8 mouse cellular contexts compared by ENCODE assay signal in the genomic region with DNA sequence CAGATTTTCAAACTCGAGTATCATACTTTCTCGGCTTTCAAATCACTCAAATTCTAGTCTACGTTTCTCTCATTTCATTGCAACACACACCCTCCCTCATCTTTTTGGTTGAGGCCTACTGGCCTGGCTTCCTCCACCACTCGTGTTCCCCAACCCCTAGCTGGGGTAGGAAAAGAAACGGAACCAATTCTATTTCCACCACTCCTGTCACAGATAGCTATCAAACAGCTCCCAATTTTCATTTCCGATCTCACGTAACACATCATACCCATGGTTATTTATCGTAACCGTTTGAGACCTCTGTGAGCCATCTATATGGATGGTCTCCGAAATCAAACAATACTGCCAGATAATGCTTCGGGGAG. TPM values are rescaled to one million over a fixed set of nuclear protein-coding genes. Genes with fewer than 3 reads are reported as not detected.
DNase-seq lines count a peak whose midpoint lies in the region; ATAC-seq and TF ChIP-seq lines count a peak whose summit lies in the region.

No protein-coding gene starts in this region.

- H3K9ac ChIP-seq in heart, embryonic 13.5 days = peak overlapping the region; percentile 100
- H3K9ac ChIP-seq in hindbrain, embryonic 11.5 days (ENCODE audit: low read depth, low read length) = peak overlapping the region; percentile 99
- H3K9ac ChIP-seq in midbrain, embryonic 12.5 days (replicated peaks) = peak overlapping the region; percentile 97

- no peaks in the 10 kb centered on the region for H3K36me3 ChIP-seq in heart, embryonic 13.5 days
- no peaks in the 10 kb centered on the region for H3K36me3 ChIP-seq in hindbrain, embryonic 11.5 days (ENCODE audit: control insufficient read depth, insufficient read depth, low read length)
- H3K36me3 ChIP-seq in midbrain, embryonic 12.5 days = no peaks in the 10 kb centered on the region

- no peak for TF ChIP-seq POLR2A in bone marrow, adult 2 months (IDR thresholded peaks at IDR 0.05; ENCODE audit: borderline replicate concordance, control insufficient read depth, low read depth, low read length)

- peak overlapping the region; percentile 100 for H3K4me3 ChIP-seq in heart, embryonic 13.5 days
- H3K4me3 ChIP-seq in bone marrow, adult 2 months (replicated peaks; ENCODE audit: control insufficient read depth, low read depth, low read length) = peak overlapping the region; percentile 91
- H3K4me3 ChIP-seq in hindbrain, embryonic 11.5 days (ENCODE audit: low read depth, low read length) = peak overlapping the region; percentile 99
- H3K4me3 ChIP-seq in midbrain, embryonic 12.5 days = peak overlapping the region; percentile 96

- TF ChIP-seq CTCF in bone marrow, adult 2 months (IDR thresholded peaks at IDR 0.05; ENCODE audit: control insufficient read depth, insufficient read depth, low read length) = no peak

- ATAC-seq in heart, embryonic 13.5 days (ENCODE audit: extremely low read depth, insufficient number of reproducible peaks, low FRiP score, low TSS enrichment) = no peak
- no peak for ATAC-seq in hindbrain, embryonic 11.5 days (ENCODE audit: low FRiP score)
- ATAC-seq in midbrain, embryonic 12.5 days (ENCODE audit: low FRiP score, low read depth) = no peak
- ATAC-seq in erythroid progenitor cell, adult 5-6 weeks (replicated peaks; ENCODE audit: low FRiP score, poor library complexity, severe bottlenecking) = no peak

- no peaks in the 10 kb centered on the region for H3K9me3 ChIP-seq in heart, embryonic 13.5 days
- H3K9me3 ChIP-seq in hindbrain, embryonic 11.5 days (ENCODE audit: control insufficient read depth, low read length) = no peaks in the 10 kb centered on the region
- 0 out of 2 replicates have a peak, but pooled peaks cover 4% of the 10 kb centered on the region for H3K9me3 ChIP-seq in midbrain, embryonic 12.5 days

- DNase-seq in heart, postnatal 25 days (ENCODE audit: low spot score) = no peak
- no peak for DNase-seq in hindbrain, embryonic 11.5 days (ENCODE audit: low spot score)
- DNase-seq in adrenal gland, postnatal 36 days = no peak
- no peak for DNase-seq in right cerebral cortex, postnatal 14 days

- 15% methylated on average over 11 of the region's 11 CpGs for WGBS in heart, embryonic 13.5 days
- WGBS in bone marrow, adult 2 months = 4% methylated on average over 11 of the region's 11 CpGs
- WGBS in hindbrain, embryonic 11.5 days = 26% methylated on average over 11 of the region's 11 CpGs
- 23% methylated on average over 11 of the region's 11 CpGs for WGBS in midbrain, embryonic 12.5 days

- peak overlapping the region; percentile 83 for H3K4me2 ChIP-seq in heart, embryonic 13.5 days
- peak overlapping the region; percentile 48 for H3K4me2 ChIP-seq in hindbrain, embryonic 11.5 days (replicated peaks; ENCODE audit: low read depth, low read length)
- H3K4me2 ChIP-seq in midbrain, embryonic 12.5 days (replicated peaks) = peak overlapping the region; percentile 66

- peaks cover 33% of the 10 kb centered on the region for H3K4me1 ChIP-seq in heart, embryonic 13.5 days
- peaks cover 1% of the 10 kb centered on the region; the same call in 1 of the 2 replicates for H3K4me1 ChIP-seq in bone marrow, adult 2 months (ENCODE audit: control insufficient read depth, insufficient read depth, low read length)
- H3K4me1 ChIP-seq in hindbrain, embryonic 11.5 days (replicated peaks; ENCODE audit: control insufficient read depth, insufficient read depth, low read length) = peaks cover 5% of the 10 kb centered on the region
- H3K4me1 ChIP-seq in midbrain, embryonic 12.5 days = peaks cover 20% of the 10 kb centered on the region

- peak overlapping the region; percentile 99 for H3K27ac ChIP-seq in heart, embryonic 13.5 days (replicated peaks)
- H3K27ac ChIP-seq in bone marrow, adult 2 months (ENCODE audit: control insufficient read depth, insufficient read depth, low read depth, low read length, poor library complexity) = no peak overlapping the region; the same call in 1 of the 2 replicates
- peak overlapping the region; percentile 99; the same call in 1 of the 2 replicates for H3K27ac ChIP-seq in hindbrain, embryonic 11.5 days (ENCODE audit: low read depth, low read length)
- peak overlapping the region; percentile 99 for H3K27ac ChIP-seq in midbrain, embryonic 12.5 days (replicated peaks)

- no peaks in the 10 kb centered on the region for H3K27me3 ChIP-seq in heart, embryonic 13.5 days (replicated peaks)
- H3K27me3 ChIP-seq in hindbrain, embryonic 11.5 days (ENCODE audit: control insufficient read depth, insufficient read depth, low read length) = no peaks in the 10 kb centered on the region
- no peaks in the 10 kb centered on the region for H3K27me3 ChIP-seq in midbrain, embryonic 12.5 days

- intact Hi-C loops in heart, postnatal 25 days (cut with DNase I) = no loop called here

RNA-seq across cellular contexts. Expression of gene Npepps, which starts 1.4 kb away (rescaled TPM):
- 83.5 and 85.4 TPM in 2 replicates for polyA plus RNA-seq in heart, embryonic 13.5 days (2015; fragmentation: Nextera tagmentation; extraction: Ambion mirVana)
- 10 to 100 TPM; 75.6 to 79.8 TPM for total RNA-seq in heart, postnatal 25 days (2021)
- polyA plus RNA-seq in bone marrow, adult 2 months (2011; ENCODE audit: insufficient read depth, insufficient read length, low replicate concordance, missing spikeins) = 15.1 and 41.8 TPM in 2 replicates
- 93.6 and 108 TPM in 2 replicates for polyA plus RNA-seq in hindbrain, embryonic 11.5 days (2014; fragmentation: Nextera tagmentation; extraction: Ambion mirVana)
- 134 and 144 TPM in 2 replicates for polyA plus RNA-seq in midbrain, embryonic 12.5 days (2016; fragmentation: Nextera tagmentation; extraction: Ambion mirVana)
- 10 to 100 TPM; 81.8 to 86.1 TPM for total RNA-seq in adrenal gland, postnatal 36 days (2021)
- total RNA-seq in erythroid progenitor cell, adult 5-6 weeks (2015; ENCODE audit: low replicate concordance) = 20.9 and 25.6 TPM in 2 replicates
- total RNA-seq in erythroid progenitor cell, adult 5-6 weeks (2017; ENCODE audit: low replicate concordance) = 9.4 and 32.2 TPM in 2 replicates

RNA-seq across cellular contexts. Expression of gene Mrpl45, which starts 36.5 kb away (rescaled TPM):
- polyA plus RNA-seq in heart, embryonic 13.5 days (2015; fragmentation: Nextera tagmentation; extraction: Ambion mirVana) = 51.7 and 56.7 TPM in 2 replicates
- 10 to 100 TPM; 57.8 to 60.6 TPM for total RNA-seq in heart, postnatal 25 days (2021)
- 7.8 and 16.9 TPM in 2 replicates for polyA plus RNA-seq in bone marrow, adult 2 months (2011; ENCODE audit: insufficient read depth, insufficient read length, low replicate concordance, missing spikeins)
- polyA plus RNA-seq in hindbrain, embryonic 11.5 days (2014; fragmentation: Nextera tagmentation; extraction: Ambion mirVana) = 51.4 and 52.9 TPM in 2 replicates
- polyA plus RNA-seq in midbrain, embryonic 12.5 days (2016; fragmentation: Nextera tagmentation; extraction: Ambion mirVana) = 43.2 and 46.5 TPM in 2 replicates
- total RNA-seq in adrenal gland, postnatal 36 days (2021) = 10 to 100 TPM; 31.5 to 32.3 TPM
- 13.4 and 15.5 TPM in 2 replicates for total RNA-seq in erythroid progenitor cell, adult 5-6 weeks (2015; ENCODE audit: low replicate concordance)
- 3.6 and 5.9 TPM in 2 replicates for total RNA-seq in erythroid progenitor cell, adult 5-6 weeks (2017; ENCODE audit: low replicate concordance)
